Mouse (Mus musculus) spleen, adult 2 months (tissue): ENCODE measurements around the gene Ccdc148.

Source experiments
- CTCF ChIP-seq: fragments of 200-500 bp; IDR thresholded peaks from 2 replicates; pipeline ENCODE4 v1.5.1; 2011; ENCODE audit warnings: mild to moderate bottlenecking, inconsistent platforms; ENCODE audit not compliant: insufficient read depth, insufficient read length, insufficient replicate concordance; ENCODE audit errors: extremely low read depth
- POLR2A ChIP-seq: fragments of 200-500 bp; IDR thresholded peaks from 2 replicates; pipeline ENCODE4 v1.6.1; 2011; ENCODE audit warnings: low read depth, low read length, inconsistent platforms

- no peak for TF ChIP-seq CTCF
- no peak for TF ChIP-seq POLR2A
Measured at GRCm38 (mm10) chr2:59162285-59162600, 1.8 kb upstream of the Ccdc148 start.
